Mouse (Mus musculus) testis, adult 2 months (tissue): Measurements from ENCODE around the gene H2-DMa.

Experiments
- CTCF ChIP-seq: fragments of 200-500 bp; IDR thresholded peaks from 2 replicates; pipeline ENCODE4 v1.5.1; 2012; ENCODE audit warnings: low read depth, mild to moderate bottlenecking, inconsistent platforms, low read length, moderate library complexity; ENCODE audit not compliant: control insufficient read depth, insufficient read depth, insufficient replicate concordance
- POLR2A ChIP-seq: fragments of 200-500 bp; IDR thresholded peaks from 2 replicates; pipeline ENCODE4 v1.6.1; 2012; ENCODE audit warnings: low read depth, mild to moderate bottlenecking, inconsistent platforms, low read length, moderate library complexity; ENCODE audit not compliant: control insufficient read depth

GRCm38 (mm10) chr17:34138655-34139054 is 19.3 kb downstream of the H2-DMa start:
- TF ChIP-seq CTCF (no peak), POLR2A (no peak)
